8 mouse cellular contexts compared by ENCODE assay signal in genomic region chr10:39451065-39451464, GRCm38 (mm10).
A peak's percentile ranks its signal among the peaks of the same experiment; 100 is the strongest.
DNase-seq lines count a peak whose midpoint lies in the region; ATAC-seq and TF ChIP-seq lines count a peak whose summit lies in the region.
"Had no signal": no experiment of that assay in that cellular context is flagged by ENCODE, and none has a peak within 500 bp of the region (broad histone marks: within the 10 kb centered on the region; RNA-seq: fewer than 3 reads in every experiment).

No protein-coding gene starts in this region.

- H3K36me3 ChIP-seq in embryonic facial prominence, embryonic 14.5 days (ENCODE audit: control insufficient read depth, insufficient read depth, low read length), result no peaks in the 10 kb centered on the region
- H3K36me3 ChIP-seq in intestine, embryonic 15.5 days, result no peaks in the 10 kb centered on the region
- H3K36me3 ChIP-seq in liver, postnatal 0 days (replicated peaks; ENCODE audit: insufficient read depth, low read length), result no peaks in the 10 kb centered on the region

- no peak overlapping the region for H3K9ac ChIP-seq in embryonic facial prominence, embryonic 14.5 days (ENCODE audit: low read depth, low read length)
- no peak overlapping the region for H3K9ac ChIP-seq in intestine, embryonic 15.5 days
- H3K9ac ChIP-seq in liver, postnatal 0 days (replicated peaks), result no peak overlapping the region
- H3K9ac ChIP-seq: neural tube, embryonic 12.5 days had no signal

- no peak for TF ChIP-seq CTCF in brain, embryonic 14.5 days (IDR thresholded peaks at IDR 0.05; ENCODE audit: borderline replicate concordance, extremely low read depth, insufficient read depth, insufficient read length)
- TF ChIP-seq CTCF in liver, postnatal 0 days (IDR thresholded peaks at IDR 0.05; ENCODE audit: low read depth), result no peak

- H3K27ac ChIP-seq in embryonic facial prominence, embryonic 14.5 days (replicated peaks; ENCODE audit: low read depth, low read length), result no peak overlapping the region; the same call in 1 of the 2 replicates
- H3K27ac ChIP-seq in intestine, embryonic 15.5 days, result 0 out of 2 replicates have a peak overlapping the region, but pooled peaks have one; percentile 4
- peak overlapping the region; percentile 39; the same call in 1 of the 2 replicates for H3K27ac ChIP-seq in liver, postnatal 0 days (ENCODE audit: low read depth)

- no peak for TF ChIP-seq EP300 in liver, postnatal 0 days (IDR thresholded peaks at IDR 0.05; ENCODE audit: low read depth)

- no peaks in the 10 kb centered on the region for H3K27me3 ChIP-seq in embryonic facial prominence, embryonic 14.5 days (replicated peaks; ENCODE audit: control insufficient read depth, insufficient read depth, low read length)
- no peaks in the 10 kb centered on the region for H3K27me3 ChIP-seq in intestine, embryonic 15.5 days (replicated peaks)
- no peaks in the 10 kb centered on the region for H3K27me3 ChIP-seq in liver, postnatal 0 days (ENCODE audit: insufficient read depth, low read length)
- H3K27me3 ChIP-seq: neural tube, embryonic 12.5 days had no signal

- no peak overlapping the region for H3K4me3 ChIP-seq in embryonic facial prominence, embryonic 14.5 days (ENCODE audit: low read depth, low read length)
- no peak overlapping the region for H3K4me3 ChIP-seq in intestine, embryonic 15.5 days (replicated peaks)
- no peak overlapping the region for H3K4me3 ChIP-seq in liver, postnatal 0 days (ENCODE audit: low read depth, low read length)
- H3K4me3 ChIP-seq: neural tube, embryonic 12.5 days had no signal

- DNase-seq in brain, embryonic 14.5 days (ENCODE audit: low read depth), result peak; percentile 24
- peak; percentile 60 for DNase-seq in embryonic facial prominence, embryonic 14.5 days (ENCODE audit: low spot score)
- DNase-seq in liver, postnatal 0 days, result no peak
- DNase-seq in yolk sac, embryonic 10.5 days (ENCODE audit: low spot score), result no peak
- no peak for DNase-seq in cerebellum, adult 11-12 months
- no peak for DNase-seq in frontal cortex, adult 2 months (ENCODE audit: extremely low spot score in 1 of 2, low spot score in 1 of 2)

- H3K4me1 ChIP-seq in embryonic facial prominence, embryonic 14.5 days (ENCODE audit: control insufficient read depth, insufficient read depth, low read length), result peaks cover 31% of the 10 kb centered on the region
- H3K4me1 ChIP-seq in intestine, embryonic 15.5 days (replicated peaks), result peaks cover 21% of the 10 kb centered on the region
- peaks cover 9% of the 10 kb centered on the region for H3K4me1 ChIP-seq in liver, postnatal 0 days (ENCODE audit: insufficient read depth)

- H3K4me2 ChIP-seq in embryonic facial prominence, embryonic 14.5 days (ENCODE audit: low read depth, low read length), result no peak overlapping the region
- no peak overlapping the region for H3K4me2 ChIP-seq in intestine, embryonic 15.5 days (replicated peaks)
- no peak overlapping the region for H3K4me2 ChIP-seq in liver, postnatal 0 days (ENCODE audit: low read depth, low read length)
- H3K4me2 ChIP-seq: neural tube, embryonic 12.5 days had no signal

- H3K9me3 ChIP-seq in embryonic facial prominence, embryonic 14.5 days (ENCODE audit: control insufficient read depth, low read length), result no peaks in the 10 kb centered on the region
- H3K9me3 ChIP-seq in intestine, embryonic 15.5 days, result no peaks in the 10 kb centered on the region
- H3K9me3 ChIP-seq in liver, postnatal 0 days (ENCODE audit: low read length), result no peaks in the 10 kb centered on the region
- H3K9me3 ChIP-seq: neural tube, embryonic 12.5 days had no signal

- ATAC-seq in embryonic facial prominence, embryonic 14.5 days (ENCODE audit: low read depth), result no peak
- peak; percentile 26 for ATAC-seq in intestine, embryonic 15.5 days
- peak; percentile 59 for ATAC-seq in liver, postnatal 0 days

- 51% methylated on average over 6 of the region's 6 CpGs for WGBS in embryonic facial prominence, embryonic 14.5 days
- WGBS in intestine, embryonic 15.5 days, result 44% methylated on average over 6 of the region's 6 CpGs
- 61% methylated on average over 6 of the region's 6 CpGs for WGBS in liver, postnatal 0 days (ENCODE audit: insufficient replicate concordance)

- TF ChIP-seq POLR2A in brain, embryonic 14.5 days (IDR thresholded peaks at IDR 0.05; ENCODE audit: borderline replicate concordance, extremely low read depth, insufficient read depth, insufficient read length, poor library complexity, severe bottlenecking), result no peak

Comparison
In these comparisons a context has a peak if more than half of its experiments do, and no peak if none do; other contexts are left out.
1. DNase-seq: peak in brain, embryonic 14.5 days (single experiment) and embryonic facial prominence, embryonic 14.5 days (single experiment); none in liver, postnatal 0 days (single experiment), yolk sac, embryonic 10.5 days (single experiment), cerebellum, adult 11-12 months (single experiment) and frontal cortex, adult 2 months (0 of 2).